Mouse (Mus musculus) retina, adult 2 months (tissue): ENCODE measurements around the gene Thbs1.

Experiments
- DNase-seq: peaks from one replicate; pipeline ENCODE4 v3.0.0-alpha.2; 2012; ENCODE audit warnings: low read depth, low spot score

Thbs1 gene

GRCm38 (mm10) chr2:118113808-118114524 lies 2.3 kb downstream of the Thbs1 start:
- no peak for DNase-seq

GRCm38 (mm10) chr2:118114671-118115070 lies 3.0 kb downstream of the Thbs1 start:
- DNase-seq, result no peak

- no peak for DNase-seq
These were observed 4.0 kb downstream of the Thbs1 start for GRCm38 (mm10) chr2:118115647-118116046.

- DNase-seq, result no peak
These were observed 4.5 kb downstream of the Thbs1 start for GRCm38 (mm10) chr2:118116180-118116579.

GRCm38 (mm10) chr2:118116754-118117290 lies 5.1 kb downstream of the Thbs1 start:
- no peak for DNase-seq

GRCm38 (mm10) chr2:118117401-118117800 lies 5.7 kb downstream of the Thbs1 start:
- no peak for DNase-seq

- DNase-seq, result no peak
These were observed 6.4 kb downstream of the Thbs1 start for GRCm38 (mm10) chr2:118118045-118118444.

- no peak for DNase-seq
These were observed 6.8 kb downstream of the Thbs1 start for GRCm38 (mm10) chr2:118118515-118118914.

GRCm38 (mm10) chr2:118119684-118120083 lies 8.0 kb downstream of the Thbs1 start:
- DNase-seq, result no peak

- DNase-seq, result no peak
These were observed 8.4 kb downstream of the Thbs1 start for GRCm38 (mm10) chr2:118120095-118120494.

GRCm38 (mm10) chr2:118120751-118121150 lies 9.1 kb downstream of the Thbs1 start:
- DNase-seq, result no peak

GRCm38 (mm10) chr2:118122291-118122690 lies 10.6 kb downstream of the Thbs1 start:
- no peak for DNase-seq

GRCm38 (mm10) chr2:118123743-118124142 lies 12.1 kb downstream of the Thbs1 start:
- no peak for DNase-seq

GRCm38 (mm10) chr2:118124437-118124836 lies 12.8 kb downstream of the Thbs1 start:
- no peak for DNase-seq

- no peak for DNase-seq
These were observed 13.7 kb downstream of the Thbs1 start for GRCm38 (mm10) chr2:118125211-118125939.

- DNase-seq, result no peak
These were observed 14.3 kb downstream of the Thbs1 start for GRCm38 (mm10) chr2:118125943-118126470.

GRCm38 (mm10) chr2:118127516-118128288 lies 16.0 kb downstream of the Thbs1 start:
- DNase-seq, result no peak

GRCm38 (mm10) chr2:118128313-118128712 lies 16.6 kb downstream of the Thbs1 start:
- no peak for DNase-seq

- DNase-seq, result no peak
These were observed 25.4 kb downstream of the Thbs1 start for GRCm38 (mm10) chr2:118137071-118137470.

- DNase-seq, result no peak
These were observed 26.1 kb downstream of the Thbs1 start for GRCm38 (mm10) chr2:118137776-118138175.

- no peak for DNase-seq
These were observed 27.6 kb downstream of the Thbs1 start for GRCm38 (mm10) chr2:118139261-118139660.

GRCm38 (mm10) chr2:118141651-118142050 lies 30.0 kb downstream of the Thbs1 start:
- no peak for DNase-seq
